ENCODE assay signal across 12 mouse cellular contexts in genomic region chr12:31895095-31895734, GRCm38 (mm10). TPM values are rescaled to one million over a fixed set of nuclear protein-coding genes. Genes with fewer than 3 reads are reported as not detected.
DNase-seq lines count a peak whose midpoint lies in the region; ATAC-seq lines count a peak whose summit lies in the region.
"Had no signal": no experiment of that assay in that cellular context is flagged by ENCODE, and none has a peak within 500 bp of the region (broad histone marks: within the 10 kb centered on the region; RNA-seq: fewer than 3 reads in every experiment).

No protein-coding gene starts in this region.

- DNase-seq in heart, postnatal 10 days = no peak
- peak; percentile 13 for DNase-seq in embryo, embryonic 11 days
- DNase-seq in hindbrain, embryonic 11.5 days (ENCODE audit: low spot score) = peak; percentile 33
- no peak for DNase-seq in adrenal gland, postnatal 4 days (ENCODE audit: low spot score in 2 of 2)
- no peak for DNase-seq in gastrocnemius, postnatal 4 days (ENCODE audit: low spot score in 2 of 2)
- DNase-seq: heart, adult 11 months; kidney, adult 9 months had no signal

- H3K4me1 ChIP-seq in heart, embryonic 12.5 days (replicated peaks) = peaks cover 17% of the 10 kb centered on the region
- H3K4me1 ChIP-seq in hindbrain, embryonic 11.5 days (replicated peaks; ENCODE audit: control insufficient read depth, insufficient read depth, low read length) = no peaks in the 10 kb centered on the region
- peaks cover 36% of the 10 kb centered on the region for H3K4me1 ChIP-seq in midbrain, embryonic 15.5 days

- no peaks in the 10 kb centered on the region for H3K9me3 ChIP-seq in heart, embryonic 12.5 days (replicated peaks)
- no peaks in the 10 kb centered on the region for H3K9me3 ChIP-seq in hindbrain, embryonic 11.5 days (ENCODE audit: control insufficient read depth, low read length)
- no peaks in the 10 kb centered on the region for H3K9me3 ChIP-seq in midbrain, embryonic 15.5 days

- peaks cover 10% of the 10 kb centered on the region for H3K36me3 ChIP-seq in heart, embryonic 12.5 days
- H3K36me3 ChIP-seq in hindbrain, embryonic 11.5 days (ENCODE audit: control insufficient read depth, insufficient read depth, low read length) = no peaks in the 10 kb centered on the region
- H3K36me3 ChIP-seq in midbrain, embryonic 15.5 days (replicated peaks) = no peaks in the 10 kb centered on the region

- 0 out of 2 replicates have a peak overlapping the region, but pooled peaks have one; percentile 19 for H3K27ac ChIP-seq in heart, embryonic 12.5 days (ENCODE audit: poor library complexity, severe bottlenecking)
- H3K27ac ChIP-seq in hindbrain, embryonic 11.5 days (ENCODE audit: low read depth, low read length) = peak overlapping the region; percentile 48
- peak overlapping the region; percentile 69 for H3K27ac ChIP-seq in midbrain, embryonic 15.5 days

- no peak overlapping the region for H3K4me3 ChIP-seq in heart, embryonic 12.5 days
- no peak overlapping the region for H3K4me3 ChIP-seq in hindbrain, embryonic 11.5 days (ENCODE audit: low read depth, low read length)
- no peak overlapping the region for H3K4me3 ChIP-seq in midbrain, embryonic 15.5 days
- H3K4me3 ChIP-seq: erythroblast, embryonic 14.5 days had no signal

- H3K9ac ChIP-seq in heart, embryonic 12.5 days = no peak overlapping the region
- no peak overlapping the region for H3K9ac ChIP-seq in hindbrain, embryonic 11.5 days (ENCODE audit: low read depth, low read length)
- H3K9ac ChIP-seq in midbrain, embryonic 15.5 days = no peak overlapping the region; the same call in 1 of the 2 replicates

- no peak for ATAC-seq in heart, embryonic 12.5 days (ENCODE audit: insufficient number of reproducible peaks, low FRiP score)
- ATAC-seq in hindbrain, embryonic 11.5 days (ENCODE audit: low FRiP score) = peak; percentile 72
- ATAC-seq in midbrain, embryonic 15.5 days (replicated peaks) = peak; percentile 62
- no peak for ATAC-seq in megakaryocyte, adult 5-6 weeks (ENCODE audit: poor library complexity, severe bottlenecking)

- intact Hi-C loops in heart, postnatal 10 days (cut with DNase I) = no loop called here

- no peak overlapping the region for H3K4me2 ChIP-seq in heart, embryonic 12.5 days
- H3K4me2 ChIP-seq in hindbrain, embryonic 11.5 days (replicated peaks; ENCODE audit: low read depth, low read length) = no peak overlapping the region
- no peak overlapping the region for H3K4me2 ChIP-seq in midbrain, embryonic 15.5 days

- H3K27me3 ChIP-seq in heart, embryonic 12.5 days (replicated peaks) = no peaks in the 10 kb centered on the region
- H3K27me3 ChIP-seq in hindbrain, embryonic 11.5 days (ENCODE audit: control insufficient read depth, insufficient read depth, low read length) = no peaks in the 10 kb centered on the region
- no peaks in the 10 kb centered on the region for H3K27me3 ChIP-seq in midbrain, embryonic 15.5 days (replicated peaks)
- H3K27me3 ChIP-seq: CH12.LX had no signal

- 37% methylated on average over 8 of the region's 8 CpGs for WGBS in heart, embryonic 12.5 days
- WGBS in hindbrain, embryonic 11.5 days = 33% methylated on average over 8 of the region's 8 CpGs
- 16% methylated on average over 8 of the region's 8 CpGs for WGBS in midbrain, embryonic 15.5 days

RNA-seq across cellular contexts. Expression of gene Hbp1, which starts 55.1 kb away (rescaled TPM):
- 93.7 and 97.0 TPM in 2 replicates for polyA plus RNA-seq in heart, embryonic 12.5 days (2016; fragmentation: Nextera tagmentation; extraction: Ambion mirVana)
- total RNA-seq in heart, postnatal 10 days (2021) = 10 to 100 TPM; 87.8 to 90.0 TPM
- polyA plus RNA-seq in hindbrain, embryonic 11.5 days (2014; fragmentation: Nextera tagmentation; extraction: Ambion mirVana) = 102 and 104 TPM in 2 replicates
- polyA plus RNA-seq in midbrain, embryonic 15.5 days (2015; fragmentation: Nextera tagmentation; extraction: Ambion mirVana) = 48.3 and 49.2 TPM in 2 replicates
- 80.3 and 81.1 TPM in 2 replicates for total RNA-seq in megakaryocyte, adult 5-6 weeks (2015)
- 63.7 and 63.9 TPM in 2 replicates for total RNA-seq in megakaryocyte, adult 5-6 weeks (2017)
- total RNA-seq in adrenal gland, postnatal 4 days (2021) = 100 to 1,000 TPM; 140 to 148 TPM
- total RNA-seq in gastrocnemius, postnatal 4 days (2021) = 10 to 100 TPM; 69.3 to 72.5 TPM

Comparison
In these comparisons a context has a peak if more than half of its experiments do, and no peak if none do; other contexts are left out.
1. ATAC-seq: peak in hindbrain, embryonic 11.5 days (single experiment) and midbrain, embryonic 15.5 days (single experiment); none in heart, embryonic 12.5 days (single experiment) and megakaryocyte, adult 5-6 weeks (single experiment).
2. H3K27ac ChIP-seq: peak in every context shown above with its lines; median percentile 69 in midbrain, embryonic 15.5 days; 48 in hindbrain, embryonic 11.5 days; 19 in heart, embryonic 12.5 days.
3. DNase-seq: peak in embryo, embryonic 11 days (single experiment) and hindbrain, embryonic 11.5 days (single experiment); none in heart, postnatal 10 days (0 of 2), adrenal gland, postnatal 4 days (0 of 2) and gastrocnemius, postnatal 4 days (0 of 2).